Mouse (Mus musculus): ENCODE measurements at regions not wholly inside any gene's neighbourhood (a gene's known extent, or its start where the extent isn't known, plus 50 kb on each side); places are given as distances from the start of the nearest gene placed in this dataset.
A peak's percentile ranks its signal among the peaks of the same experiment; 100 is the strongest.

DNA sequence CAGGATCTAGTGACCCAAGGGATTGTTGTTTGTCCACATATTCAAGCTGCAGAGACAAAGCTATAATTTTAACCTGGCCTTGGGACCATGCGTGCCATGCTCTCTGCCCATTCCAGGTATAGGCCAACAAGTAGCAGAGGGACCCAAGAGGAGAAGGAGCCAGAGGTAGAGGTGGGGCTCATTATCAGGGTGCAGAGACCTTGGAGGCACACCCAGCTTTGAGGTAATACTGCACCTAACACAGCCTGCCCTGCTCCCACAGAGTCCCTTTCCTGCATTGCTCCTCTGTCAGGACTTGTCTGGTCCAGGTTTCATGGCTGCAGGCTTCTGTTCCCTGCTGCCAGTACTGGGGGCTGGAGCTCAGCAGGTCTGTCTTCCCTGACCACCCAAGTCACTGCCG, 108.4 kb upstream of the Med13l start:
- DNase-seq (ENCODE audit: low spot score in 2 of 2), result no peak

DNA sequence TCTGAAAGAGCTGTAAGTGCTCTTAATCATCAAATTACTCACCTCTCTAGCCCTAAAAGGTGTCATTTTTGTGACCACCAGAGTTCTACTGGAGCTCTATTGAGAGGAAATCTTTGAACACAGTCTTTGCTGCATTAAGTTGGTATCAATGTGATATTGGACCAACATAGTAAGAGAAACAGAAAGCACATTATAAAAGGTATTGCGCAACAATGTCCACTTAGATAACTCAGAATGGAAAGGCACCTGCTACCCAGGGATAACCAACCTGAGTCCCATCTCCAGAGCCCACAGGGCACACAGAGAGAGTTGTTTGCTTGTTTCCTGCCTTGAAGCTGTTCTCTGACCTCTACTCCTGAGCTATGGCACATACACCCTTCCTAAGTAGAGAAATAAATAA, 106.4 kb upstream of the Med13l start:
- no peak for DNase-seq (ENCODE audit: low spot score in 2 of 2)

DNA sequence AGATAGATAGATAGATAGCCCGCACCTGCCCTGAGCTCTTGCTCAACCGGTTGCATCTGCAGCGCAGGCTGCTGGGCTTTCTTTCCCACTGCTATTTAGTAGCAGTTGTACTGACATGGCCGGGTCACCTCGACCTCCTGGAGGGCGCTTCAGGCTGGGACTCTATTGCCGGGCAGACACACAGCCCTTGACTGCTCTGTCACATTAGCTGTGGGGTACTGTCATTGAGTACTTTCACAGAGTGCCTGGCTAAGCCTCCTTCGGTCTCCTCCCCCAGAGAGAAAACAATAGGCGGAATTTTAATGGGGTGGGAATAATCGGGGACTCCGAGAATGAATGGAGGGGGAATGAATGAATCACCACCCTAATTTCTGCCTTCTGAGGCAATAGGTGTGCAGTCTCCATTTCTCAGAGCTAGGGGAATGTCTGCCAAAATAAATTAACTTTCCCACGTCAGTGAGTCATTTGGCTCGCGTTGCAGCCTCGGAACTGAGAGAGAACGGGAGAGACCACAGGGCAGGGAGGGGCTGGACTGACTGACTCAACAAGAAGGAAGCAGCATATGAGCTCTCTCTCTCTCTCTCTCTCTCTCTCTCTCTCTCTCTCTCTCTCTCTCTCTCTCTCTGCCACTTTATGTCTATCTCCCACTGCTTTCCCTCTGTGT, 101.6 kb upstream of the Med13l start:
- DNase-seq (ENCODE audit: low spot score in 2 of 2), result peak; percentile 59 to 67

DNA sequence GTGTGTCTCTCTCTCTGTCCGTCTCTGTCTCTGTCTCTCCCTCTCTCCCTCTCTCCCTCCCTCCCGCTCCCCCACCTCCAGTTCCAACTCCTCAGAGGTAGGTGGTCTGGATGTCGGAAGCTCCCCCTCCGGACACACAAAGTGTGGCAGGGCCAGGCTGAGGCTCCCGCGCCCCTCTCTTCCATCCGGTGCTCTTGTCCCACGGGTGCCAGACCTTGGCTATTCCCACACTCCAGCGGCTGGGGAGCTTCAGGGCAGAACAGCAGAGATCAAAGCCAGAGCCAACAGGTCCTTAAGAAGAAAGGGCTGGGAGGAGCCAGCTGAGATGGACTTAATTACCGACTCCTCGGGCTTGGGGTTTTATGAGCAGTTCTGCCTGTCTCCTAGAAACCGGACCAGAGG, 101.1 kb upstream of the Med13l start:
- DNase-seq (ENCODE audit: low spot score in 2 of 2), result no peak

GRCm38 (mm10) chr5:118461967-118462366, 98.5 kb upstream of the Med13l start:
- no peak for DNase-seq (ENCODE audit: low spot score in 2 of 2)

DNA sequence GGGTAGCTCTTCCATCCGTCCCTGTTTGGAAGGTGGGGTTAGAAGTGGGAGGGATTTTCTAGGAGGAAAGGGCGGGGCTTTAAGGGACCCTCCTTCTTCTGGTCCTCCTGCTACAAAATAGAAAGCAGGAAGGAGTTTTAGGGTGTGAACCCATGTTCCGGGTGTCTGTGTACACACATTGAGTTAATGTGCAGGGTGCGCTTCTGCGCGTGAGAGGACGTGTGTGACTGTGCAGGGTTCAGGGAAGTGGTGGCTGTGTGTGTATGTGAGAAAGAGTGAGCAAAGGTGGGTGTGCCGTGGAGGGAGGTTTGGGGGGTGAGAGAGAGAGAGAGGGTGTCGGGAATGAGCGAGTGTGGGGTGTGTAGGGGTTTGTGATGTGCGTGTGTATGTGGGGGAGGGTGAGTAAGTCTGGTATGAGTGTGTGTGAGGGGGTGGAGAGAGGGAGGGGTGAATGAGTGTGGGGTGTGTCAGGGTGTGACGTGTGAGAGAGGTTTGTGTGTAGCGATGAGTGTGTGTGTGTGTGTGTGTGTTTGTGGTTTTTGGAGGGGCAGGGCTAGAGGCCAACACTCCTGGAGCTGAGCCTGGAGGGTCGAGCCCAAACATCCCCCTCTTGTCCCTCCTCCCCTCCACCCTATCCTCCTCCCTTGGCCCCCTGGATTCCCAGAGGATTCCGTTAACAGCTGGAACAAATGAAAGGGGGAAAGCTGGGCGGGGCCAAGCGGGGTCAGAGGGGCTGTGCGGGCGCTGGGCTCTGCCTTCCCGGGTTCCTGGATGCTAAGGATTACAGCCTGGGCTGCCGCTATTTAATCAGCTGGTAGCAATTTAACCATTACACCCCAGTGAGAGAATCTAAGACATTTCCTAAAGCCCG, 95.3 kb upstream of the Med13l start:
- DNase-seq (ENCODE audit: low spot score in 2 of 2), result no peak

- no peak for DNase-seq (ENCODE audit: low spot score in 2 of 2)
Observed at GRCm38 (mm10) chr5:118465991-118466750, 94.3 kb upstream of the Med13l start.

GRCm38 (mm10) chr5:118468739-118469138, 91.7 kb upstream of the Med13l start:
- no peak for DNase-seq (ENCODE audit: low spot score in 2 of 2)

DNA sequence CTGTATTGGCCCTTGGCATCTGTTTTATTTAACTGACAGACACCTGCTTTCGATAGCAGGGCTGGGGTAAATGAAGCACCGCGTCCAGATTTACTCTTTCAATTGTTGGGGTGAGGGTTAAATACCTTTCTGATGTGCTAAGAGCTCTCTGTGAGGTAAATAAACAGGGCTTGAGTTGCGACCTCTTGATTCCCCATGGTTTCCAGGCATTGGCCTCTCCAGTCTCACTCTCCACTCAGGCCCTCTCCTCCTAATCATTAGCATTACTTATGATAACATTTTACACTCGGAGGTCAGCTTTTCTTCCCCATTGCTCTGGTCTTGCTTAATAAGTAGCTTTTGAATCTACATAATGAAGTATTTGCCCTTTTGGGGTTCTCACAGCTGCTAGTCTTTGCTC, 88.9 kb upstream of the Med13l start:
- DNase-seq (ENCODE audit: low spot score in 2 of 2), result no peak

DNA sequence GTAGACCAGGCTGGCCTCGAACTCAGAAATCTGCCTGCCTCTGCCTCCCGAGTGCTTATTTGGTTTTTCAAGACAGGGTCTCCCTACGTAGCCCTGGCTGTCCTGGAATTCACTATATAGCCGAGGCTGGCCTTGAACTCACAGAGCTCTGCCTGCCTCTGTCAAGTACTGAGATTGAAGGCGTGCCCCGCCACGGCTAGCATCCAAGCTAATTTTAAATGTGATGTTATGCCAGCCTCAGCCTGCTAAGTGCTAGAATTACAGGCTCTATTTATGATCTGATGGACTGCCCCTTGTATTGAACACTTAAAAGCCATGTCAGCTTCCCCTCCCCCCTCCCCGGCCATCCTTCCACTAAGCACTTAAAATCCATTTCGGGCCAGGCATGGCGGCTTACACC, 88.2 kb upstream of the Med13l start:
- DNase-seq (ENCODE audit: low spot score in 2 of 2), result no peak

- no peak for DNase-seq (ENCODE audit: low spot score in 2 of 2)
Observed at GRCm38 (mm10) chr5:118473128-118473730, 87.2 kb upstream of the Med13l start.

DNA sequence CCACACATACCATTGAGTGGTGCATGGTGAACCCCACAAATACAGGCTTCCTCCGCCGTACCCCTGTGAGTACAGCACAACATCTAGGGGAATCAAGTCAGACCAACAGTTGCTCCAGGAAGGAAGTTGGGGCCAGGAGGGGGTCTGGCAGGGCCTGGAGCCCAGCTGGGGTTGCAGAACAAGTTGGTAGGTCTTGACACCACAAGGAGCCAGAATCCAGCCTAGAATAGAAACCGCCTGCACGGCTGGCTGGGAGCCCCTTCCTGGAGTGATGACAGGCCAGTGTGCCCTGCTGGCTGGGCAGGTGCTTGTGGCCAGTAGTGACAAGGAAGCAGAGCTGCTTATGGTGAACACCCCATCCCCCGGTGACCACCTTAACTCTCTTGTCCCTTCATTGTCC, 83.9 kb upstream of the Med13l start:
- no peak for DNase-seq (ENCODE audit: low spot score in 2 of 2)

- DNase-seq (ENCODE audit: low spot score in 2 of 2), result no peak
Observed at GRCm38 (mm10) chr5:118477131-118478119, 83.1 kb upstream of the Med13l start.

DNA sequence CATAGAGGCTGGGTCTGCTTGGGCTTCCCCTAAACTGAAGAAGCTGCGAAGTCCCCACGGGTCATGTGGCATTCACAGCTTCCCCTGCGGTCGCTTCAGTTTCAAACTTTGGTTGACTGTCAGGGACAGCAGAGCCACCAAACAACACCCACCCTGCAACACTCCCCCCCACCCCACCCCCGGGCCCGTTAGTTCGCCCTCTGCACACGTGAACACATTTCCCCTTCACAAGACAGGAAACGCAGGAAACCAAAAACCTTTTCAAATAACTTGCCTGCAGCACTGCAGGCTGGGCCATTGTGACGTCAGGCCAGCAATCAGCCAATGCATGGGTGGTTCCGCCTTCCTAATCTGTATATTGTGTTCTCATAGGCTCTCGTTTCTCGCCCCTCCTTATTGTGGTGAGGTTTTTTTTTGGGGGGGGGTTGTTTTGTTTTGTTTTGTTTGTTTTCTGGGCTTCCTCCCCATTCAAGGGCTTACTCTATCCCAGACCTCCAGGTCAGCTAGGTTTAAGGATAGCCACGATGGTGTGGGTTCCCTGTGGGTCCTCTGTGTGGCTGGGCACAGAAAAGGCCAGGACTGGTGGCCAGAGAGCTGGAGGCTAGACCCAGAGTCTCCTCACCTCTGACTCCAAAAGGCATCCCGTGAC, 82.2 kb upstream of the Med13l start:
- DNase-seq (ENCODE audit: low spot score in 2 of 2), result peak in 1 of 2 experiments; percentile 49

DNA sequence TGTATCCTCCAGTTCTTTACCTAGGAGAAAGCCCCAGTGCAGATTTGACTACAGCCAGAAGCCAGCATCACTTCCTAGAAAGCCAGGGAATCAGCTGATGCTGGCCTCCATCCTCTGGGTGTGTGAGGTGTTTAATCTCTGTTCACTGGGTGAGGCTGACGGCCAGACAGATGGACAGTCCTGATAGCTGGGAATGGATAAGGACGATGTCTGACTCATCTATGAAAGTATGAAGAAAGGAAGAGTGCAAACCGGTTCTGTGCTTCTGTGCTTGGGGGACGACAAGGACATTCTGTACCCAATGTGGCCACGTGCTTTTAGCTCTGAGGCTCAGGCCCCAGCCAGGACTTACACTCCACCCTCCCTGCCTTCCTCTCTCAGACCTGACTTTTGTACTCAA, 80.5 kb upstream of the Med13l start:
- no peak for DNase-seq (ENCODE audit: low spot score in 2 of 2)

GRCm38 (mm10) chr5:118480965-118481793, 79.3 kb upstream of the Med13l start:
- DNase-seq (ENCODE audit: low spot score in 2 of 2), result no peak

- DNase-seq (ENCODE audit: low spot score in 2 of 2), result no peak
Observed at GRCm38 (mm10) chr5:118481794-118482049, 78.8 kb upstream of the Med13l start.

DNA sequence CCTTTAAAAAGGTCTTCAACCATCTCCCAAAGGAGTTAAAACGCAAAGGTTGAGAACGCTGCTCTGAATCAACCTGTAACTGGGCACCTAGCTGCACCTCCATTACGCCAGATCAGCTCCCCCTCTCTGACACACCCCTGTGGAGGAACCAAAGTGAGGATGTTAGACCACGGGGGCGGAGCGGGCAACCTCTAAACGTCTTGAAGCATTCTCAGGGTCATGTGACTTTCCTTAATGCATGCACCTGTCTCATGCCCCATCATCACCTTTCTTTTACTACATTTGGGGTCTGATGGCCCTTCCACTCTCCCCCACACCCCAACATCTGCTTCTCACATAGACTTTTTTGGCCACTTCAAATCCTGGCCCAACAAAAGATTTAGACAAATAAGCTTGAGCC, 77.9 kb upstream of the Med13l start:
- DNase-seq (ENCODE audit: low spot score in 2 of 2), result no peak

DNA sequence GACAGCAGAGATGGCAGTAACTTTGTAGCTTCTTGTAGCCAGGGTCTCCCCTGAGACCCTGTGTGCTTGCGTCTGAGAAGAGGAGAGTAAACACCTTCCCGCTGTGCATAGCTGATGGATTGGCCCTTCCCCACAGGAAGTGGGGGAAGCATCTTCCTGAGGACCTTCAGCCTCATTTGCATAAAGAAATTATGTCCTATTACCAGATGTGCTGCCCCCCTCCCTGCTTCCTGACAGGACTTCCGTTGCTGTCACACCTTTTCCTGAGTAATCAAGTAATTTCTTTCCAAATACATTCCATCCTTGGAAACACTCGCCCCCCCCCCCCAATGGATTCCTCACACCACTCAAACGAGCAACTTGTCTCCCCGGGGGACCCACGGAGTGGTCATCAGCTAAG, 77.5 kb upstream of the Med13l start:
- no peak for DNase-seq (ENCODE audit: low spot score in 2 of 2)
